Mouse (Mus musculus) activated CD4-positive, CD25-positive, alpha-beta regulatory T cell, adult 9 weeks (primary cell): Measurements from ENCODE around the gene Fcer1g. TPM values are rescaled to one million over a fixed set of nuclear protein-coding genes. Genes with fewer than 3 reads are reported as not detected.

ENCODE experiments used
- polyA plus RNA-seq: library from polyadenylated mRNA; unstranded; fragments of 100-300 nt; shearing (Covaris generic); gene quantifications from one replicate; pipeline ENCODE4 v1.2.1, GENCODE M21; 2017

Gene Fcer1g
- 10.2 TPM for polyA plus RNA-seq

GRCm38 (mm10) chr1:171234126-171234525 is at the start of gene Fcer1g:
Gene Fcer1g (minus strand): TSS chr1:171234365.

DNA sequence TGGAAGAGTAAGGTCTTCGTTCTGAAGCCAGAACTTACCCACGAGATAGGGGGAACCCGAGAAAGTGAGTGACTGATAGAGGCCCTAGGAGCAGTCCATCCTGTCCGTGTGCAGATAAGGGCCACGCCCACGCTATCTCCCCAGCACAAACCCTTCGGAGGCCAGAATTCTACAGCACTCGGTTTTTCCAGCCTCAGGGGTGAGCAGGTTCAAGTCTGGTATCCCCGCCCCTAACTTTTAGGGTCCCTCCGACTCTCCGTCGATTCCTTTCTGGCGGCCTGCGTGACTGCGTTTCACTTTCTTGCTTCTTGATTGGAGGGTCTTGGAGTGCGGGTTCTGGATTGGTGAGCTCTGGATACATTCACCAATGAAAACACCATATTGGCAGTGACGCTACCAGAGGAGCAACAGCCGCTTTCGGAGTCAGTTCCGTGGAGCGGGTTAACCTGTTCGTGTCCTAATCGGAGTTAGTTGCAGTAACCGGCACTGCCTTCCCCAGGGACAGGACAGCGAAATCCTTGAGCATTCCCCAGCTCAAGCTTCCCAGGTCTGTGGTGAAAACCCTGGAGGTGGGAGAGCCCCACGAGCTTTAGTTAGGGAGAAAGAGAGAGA is 46.9 kb upstream of the Fcer1g start, which contains the start of gene Ppox:
Gene Ppox (minus strand): TSS at position 271 of the 612 bp plus-strand sequence.

GRCm38 (mm10) chr1:171269848-171270572 is 35.8 kb upstream of the Fcer1g start, which contains the start of gene B4galt3:
Gene B4galt3 (plus strand): TSS chr1:171270328.

GRCm38 (mm10) chr1:171250680-171251593 is 16.8 kb upstream of the Fcer1g start, which contains the start of gene Ndufs2:
Gene Ndufs2 (minus strand): TSS chr1:171251388.

DNA sequence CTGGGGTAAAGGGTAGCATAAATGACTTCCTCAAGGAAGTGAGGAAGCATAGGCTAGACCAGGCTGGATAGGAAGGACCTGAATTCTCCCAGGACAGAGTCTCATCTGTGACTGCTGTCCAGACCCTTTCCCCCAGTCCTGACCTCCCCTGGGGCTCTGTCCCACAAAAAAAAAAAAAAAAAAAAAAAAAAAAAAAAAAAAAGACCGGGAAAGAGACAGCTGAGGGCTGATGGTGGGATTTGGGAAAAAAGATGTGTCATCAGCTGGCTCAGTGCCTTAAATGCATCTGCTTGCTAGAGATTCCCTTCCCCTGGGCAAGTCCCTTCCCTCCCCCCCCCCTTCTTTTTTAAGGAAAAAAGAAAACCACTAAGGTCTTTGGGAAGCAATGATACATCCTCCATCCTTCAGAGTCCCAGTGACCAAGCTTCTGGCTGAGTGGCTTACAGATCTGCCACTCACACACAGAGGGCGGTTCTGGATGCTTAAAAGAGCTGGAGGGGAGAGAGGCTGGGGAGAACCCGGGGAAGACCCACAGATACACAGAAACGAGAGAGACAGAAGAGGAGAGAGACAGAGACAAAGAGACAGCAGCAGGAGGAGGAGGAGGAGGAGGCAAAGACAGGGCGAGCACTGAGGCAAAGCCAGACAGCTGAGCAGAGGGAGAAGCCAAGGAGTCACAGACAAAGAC is 15.9 kb upstream of the Fcer1g start, which contains the start of gene Adamts4:
Gene Adamts4 (plus strand): TSS at position 509 of the 688 bp plus-strand sequence.

DNA sequence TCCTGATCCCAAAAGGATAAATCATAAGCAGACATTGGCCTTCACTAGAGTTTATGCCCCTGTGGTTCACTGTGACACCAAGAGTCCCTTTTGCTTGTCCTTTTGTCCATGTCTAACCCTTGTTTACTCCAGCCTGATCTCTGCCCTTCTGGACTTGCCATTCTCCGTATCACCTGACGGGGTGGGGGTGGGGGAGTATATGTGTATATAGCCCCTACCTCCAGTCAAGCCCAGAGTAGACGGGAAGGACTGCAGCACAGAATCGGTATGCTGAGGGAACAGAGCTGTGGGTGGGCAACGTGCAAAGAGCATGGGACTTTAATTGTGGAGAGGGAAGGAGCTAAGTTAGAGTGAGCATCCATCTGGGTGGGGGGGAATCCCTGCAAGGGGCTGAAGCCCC is 9.3 kb downstream of the Fcer1g start, which contains the start of gene Apoa2:
Gene Apoa2 (plus strand): TSS at position 198 of the 400 bp plus-strand sequence.

DNA sequence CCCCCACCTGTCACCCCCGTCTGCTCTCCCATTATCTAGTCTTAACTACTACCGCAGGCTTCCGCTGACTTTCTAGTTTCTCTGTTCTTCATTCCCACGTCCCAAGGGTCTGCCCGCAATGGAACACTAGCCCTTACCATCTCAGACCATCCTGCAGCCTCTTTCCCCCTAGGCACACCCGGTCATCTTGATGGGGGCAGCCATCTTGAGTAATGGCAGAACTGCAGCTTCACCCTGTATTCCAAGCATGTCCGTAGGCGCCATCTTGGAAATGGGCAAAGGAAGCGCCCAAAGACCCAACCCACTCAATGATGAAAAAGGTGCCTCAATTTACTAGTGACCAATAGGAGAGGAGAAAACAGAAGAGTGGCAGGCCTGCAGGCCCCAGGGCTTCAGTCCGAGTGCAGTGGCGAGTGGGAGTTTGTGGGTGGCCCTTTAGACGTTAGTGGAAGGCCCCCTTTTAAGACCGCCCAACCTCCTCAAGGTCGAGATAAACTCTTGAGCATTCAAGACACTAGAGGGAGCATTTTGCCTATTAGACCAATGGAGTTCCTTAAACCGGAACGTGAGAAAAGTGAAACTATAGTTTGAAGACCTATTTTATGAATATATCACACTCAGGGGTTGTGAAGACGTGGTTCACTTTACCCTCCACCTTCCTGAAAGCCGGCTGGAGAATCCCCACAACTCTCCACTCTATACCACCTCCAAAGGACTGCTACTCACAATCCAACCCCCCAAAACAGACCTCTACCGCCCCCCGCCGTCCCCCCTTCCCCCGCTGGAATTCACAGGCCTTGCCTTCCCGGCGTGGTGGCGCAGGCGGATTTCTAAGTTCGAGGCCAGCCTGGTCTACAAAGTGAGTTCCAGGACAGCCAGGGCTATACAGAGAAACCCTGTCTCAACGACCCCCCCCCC is 11.7 kb downstream of the Fcer1g start, which contains the start of gene Tomm40l:
Gene Tomm40l (minus strand): TSS at position 277 of the 918 bp plus-strand sequence.

GRCm38 (mm10) chr1:171213801-171214496 is 20.2 kb downstream of the Fcer1g start, which contains the start of gene Nr1i3:
Gene Nr1i3 (plus strand): TSS chr1:171213970.

DNA sequence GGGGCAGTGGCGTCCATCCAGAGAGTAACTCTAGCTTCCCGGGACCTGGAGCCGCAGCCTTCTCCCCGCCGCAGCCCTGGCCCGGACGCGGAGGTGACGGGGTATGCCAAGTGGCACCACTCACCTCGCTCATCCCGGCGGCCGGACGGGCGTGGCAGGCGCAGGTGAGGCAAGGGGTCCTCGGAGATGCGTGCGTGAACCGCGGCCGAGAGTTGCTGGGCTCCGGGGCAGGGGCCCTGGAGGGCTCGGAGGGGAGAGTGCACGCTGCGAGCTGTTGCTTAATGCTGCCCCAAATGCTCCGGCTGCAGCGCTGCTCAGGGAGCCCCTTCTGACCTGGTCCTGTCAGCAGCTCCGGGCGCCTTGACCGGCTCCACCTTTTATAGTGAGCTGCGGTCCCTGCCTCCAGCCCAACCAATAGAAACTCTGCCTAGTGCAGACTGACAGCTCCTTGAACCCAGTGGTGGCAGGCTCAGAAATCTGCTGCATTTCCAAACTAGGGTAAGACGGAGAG is 38.2 kb downstream of the Fcer1g start, which contains the start of gene Pcp4l1:
Gene Pcp4l1 (minus strand): TSS at position 382 of the 511 bp plus-strand sequence.

Other genes starting within 250 kb of the Fcer1g start
- 0.66 TPM for gene Fcgr4, start 215.4 kb downstream of the Fcer1g start, polyA plus RNA-seq
- 1.9 TPM for gene Fcgr3, start 169.4 kb downstream of the Fcer1g start, polyA plus RNA-seq
- 2.1 TPM for gene Cfap126, start 120.4 kb downstream of the Fcer1g start, polyA plus RNA-seq
- 173 TPM for gene Sdhc, start 83.8 kb downstream of the Fcer1g start, polyA plus RNA-seq
- gene Mpz, start 83.7 kb downstream of the Fcer1g start, polyA plus RNA-seq = not detected
- not detected for gene Pcp4l1, start 38.1 kb downstream of the Fcer1g start, polyA plus RNA-seq
- 0.38 TPM for gene Nr1i3, start 20.4 kb downstream of the Fcer1g start, polyA plus RNA-seq
- gene Tomm40l, start 11.9 kb downstream of the Fcer1g start, polyA plus RNA-seq = 38.8 TPM
- not detected for gene Apoa2, start 9.3 kb downstream of the Fcer1g start, polyA plus RNA-seq
- not detected for gene Adamts4, start 16.1 kb upstream of the Fcer1g start, polyA plus RNA-seq
- gene Ndufs2, start 17.0 kb upstream of the Fcer1g start, polyA plus RNA-seq = 185 TPM
- gene B4galt3, start 36.0 kb upstream of the Fcer1g start, polyA plus RNA-seq = 44.0 TPM
- 71.0 TPM for gene Ppox, start 46.8 kb upstream of the Fcer1g start, polyA plus RNA-seq
- gene Usp21, start 53.6 kb upstream of the Fcer1g start, polyA plus RNA-seq = 63.3 TPM
- gene Ufc1, start 60.7 kb upstream of the Fcer1g start, polyA plus RNA-seq = 67.8 TPM
- 41.6 TPM for gene Dedd, start 94.8 kb upstream of the Fcer1g start, polyA plus RNA-seq
- gene Nit1, start 111.3 kb upstream of the Fcer1g start, polyA plus RNA-seq = 57.0 TPM
- 113 TPM for gene Pfdn2, start 111.3 kb upstream of the Fcer1g start, polyA plus RNA-seq
- gene Klhdc9, start 126.4 kb upstream of the Fcer1g start, polyA plus RNA-seq = 0.24 TPM
- gene Nectin4, start 135.7 kb upstream of the Fcer1g start, polyA plus RNA-seq = 0.17 TPM
- 268 TPM for gene Arhgap30, start 154.6 kb upstream of the Fcer1g start, polyA plus RNA-seq
- 97.6 TPM for gene Usf1, start 176.9 kb upstream of the Fcer1g start, polyA plus RNA-seq
- gene Tstd1, start 184.5 kb upstream of the Fcer1g start, polyA plus RNA-seq = 4.0 TPM
- gene F11r, start 203.2 kb upstream of the Fcer1g start, polyA plus RNA-seq = 0.40 TPM